Mouse (Mus musculus): ENCODE measurements around the gene Rem2. TPM values are rescaled to one million over a fixed set of nuclear protein-coding genes. Genes with fewer than 3 reads are reported as not detected.

Gene Rem2
- polyA plus RNA-seq (2016; fragmentation: Nextera tagmentation; extraction: Ambion mirVana) = 0.19 and 0.39 TPM in 2 replicates

DNA sequence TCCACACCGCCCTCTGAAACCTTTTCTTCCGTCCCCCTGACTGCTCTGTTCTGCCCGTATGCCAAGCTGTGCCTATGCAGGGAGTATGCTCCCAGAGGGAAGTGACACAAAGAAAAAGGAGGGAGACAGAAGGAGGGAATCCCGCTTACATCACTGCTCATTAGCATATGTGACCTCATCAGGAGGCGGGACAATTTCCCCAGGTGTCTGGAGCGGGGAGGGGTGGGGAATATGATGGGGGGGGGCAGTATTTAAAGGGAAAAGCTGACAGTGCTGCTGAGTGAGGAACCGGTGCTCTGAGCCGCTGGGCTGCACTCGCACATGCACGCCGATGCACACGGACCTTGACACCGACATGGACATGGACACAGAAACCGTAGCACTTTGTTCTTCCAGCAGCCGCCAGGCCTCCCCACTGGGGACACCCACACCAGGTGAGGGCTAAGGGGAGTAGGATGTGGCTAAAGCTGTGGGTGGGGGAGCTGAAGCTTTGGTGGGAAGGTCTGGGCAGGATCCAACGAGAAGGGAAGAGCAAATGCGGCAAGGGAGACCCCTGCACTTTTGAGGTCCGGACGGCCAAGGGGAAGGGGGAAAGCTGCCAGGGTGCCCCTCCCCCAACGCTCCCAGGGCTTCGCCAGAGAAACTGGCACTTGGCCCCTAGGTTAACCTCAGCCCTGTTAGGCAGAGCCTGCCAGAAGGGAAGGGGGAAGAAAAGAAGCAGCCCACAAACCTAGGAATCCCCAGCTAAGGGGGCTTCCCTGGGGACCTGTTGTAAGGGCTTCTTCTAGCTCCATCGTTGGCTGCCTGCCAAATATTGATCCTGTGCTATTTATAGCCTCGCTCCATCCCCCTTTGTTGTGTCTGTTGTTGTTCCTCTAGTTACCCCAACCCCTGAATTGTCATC, at the start of gene Rem2:
Rem2 (plus strand) TSS at position 160 of the 904 bp plus-strand sequence.
- ATAC-seq = peak; percentile 49; the same call in 1 of the 2 replicates
- Histone ChIP-seq H3K27ac (no peak within 1 kb of the TSS), H3K27me3 (replicated peaks) (peaks cover 67% of the 10 kb centered on the region)

DNA sequence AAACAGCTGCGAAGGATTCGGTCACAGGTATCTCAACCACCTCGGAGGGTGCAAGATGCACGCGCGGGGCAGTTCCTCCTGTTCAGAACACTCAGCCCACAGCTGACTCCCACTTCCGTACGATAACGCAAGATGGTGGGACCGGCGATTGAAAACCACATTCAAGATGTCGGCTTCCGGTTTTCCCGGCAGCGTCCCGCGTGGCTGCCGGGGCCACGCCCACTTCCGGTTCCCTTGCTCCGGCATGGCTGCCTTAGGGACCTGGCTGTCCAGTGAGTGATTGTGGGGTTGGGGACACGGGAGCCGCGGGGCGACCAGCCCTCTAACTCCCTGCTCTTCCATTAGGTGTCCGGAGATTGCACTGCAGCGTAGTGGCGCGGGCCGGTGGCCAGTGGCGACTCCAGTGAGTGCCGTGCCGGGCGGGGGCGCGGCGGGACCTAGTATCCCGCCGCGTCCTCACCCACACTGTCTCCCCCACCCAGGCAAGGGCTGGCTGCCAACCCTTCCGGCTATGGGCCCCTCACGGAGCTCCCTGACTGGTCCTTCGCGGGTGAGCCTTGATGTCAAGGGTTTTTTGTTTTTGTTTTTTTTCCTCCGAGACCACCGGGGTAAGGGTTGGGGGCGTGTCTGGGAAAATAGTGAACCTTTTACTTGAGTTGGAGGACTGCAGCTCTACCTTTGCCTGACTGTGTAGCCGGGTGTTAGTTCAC, 49.1 kb upstream of the Rem2 start, which contains the start of gene Mrpl52:
Mrpl52 (plus strand) TSS at position 221 of the 710 bp plus-strand sequence.
- peak; percentile 78 for ATAC-seq
- Histone ChIP-seq H3K4me1 (peaks cover 76% of the 10 kb centered on the region), H3K9ac (peak within 1 kb of the TSS; percentile 84)

More for the DNA sequence above, at the start of gene Rem2:
- Histone ChIP-seq H3K36me3 (peaks cover 2% of the 10 kb centered on the region; the same call in 1 of the 2 replicates), H3K4me3 (peak within 1 kb of the TSS; percentile 31), H3K4me1 (peaks cover 12% of the 10 kb centered on the region), H3K9me3 (replicated peaks) (no peaks in the 10 kb centered on the region), H3K9ac (no peak within 1 kb of the TSS), H3K4me2 (peak within 1 kb of the TSS; percentile 63)
- WGBS (ENCODE audit: insufficient replicate concordance) = 5% methylated on average over 23 of the region's 23 CpGs

DNA sequence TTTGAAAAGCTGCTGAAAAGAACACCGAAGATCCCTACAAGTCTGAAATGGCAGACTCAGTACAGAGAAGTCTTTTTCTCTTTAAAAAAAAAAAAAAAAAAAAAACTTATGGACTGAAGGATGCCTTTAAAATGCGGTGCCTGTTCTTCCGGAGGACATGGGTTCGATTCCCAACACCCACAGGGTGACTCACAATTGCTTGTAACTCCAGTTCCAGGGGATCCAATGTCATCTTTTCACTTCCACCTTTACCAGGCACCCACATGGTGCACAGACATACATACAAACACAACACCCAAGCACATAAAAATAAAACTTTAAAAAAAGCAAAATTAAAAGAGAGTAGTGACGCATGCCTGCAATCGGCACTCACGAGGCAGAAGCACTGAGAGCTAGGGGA, 48.2 kb upstream of the Rem2 start:
- ATAC-seq = no peak
- Histone ChIP-seq H3K4me3 (peak overlapping the region; percentile 86), H3K27ac (no peak overlapping the region), H3K4me1 (peaks cover 84% of the 10 kb centered on the region), H3K9me3 (replicated peaks) (no peaks in the 10 kb centered on the region), H3K9ac (peak overlapping the region; percentile 84; the same call in 1 of the 2 replicates), H3K27me3 (replicated peaks) (peaks cover 33% of the 10 kb centered on the region), H3K36me3 (peaks cover 19% of the 10 kb centered on the region), H3K4me2 (peak overlapping the region; percentile 86)
- 85% methylated on average over 7 of the region's 7 CpGs for WGBS (ENCODE audit: insufficient replicate concordance)

More for the DNA sequence above, 49.1 kb upstream of the Rem2 start, which contains the start of gene Mrpl52:
- Histone ChIP-seq H3K27me3 (replicated peaks) (peaks cover 24% of the 10 kb centered on the region), H3K27ac (peak within 1 kb of the TSS; percentile 88), H3K9me3 (replicated peaks) (no peaks in the 10 kb centered on the region), H3K36me3 (peaks cover 19% of the 10 kb centered on the region), H3K4me3 (peak within 1 kb of the TSS; percentile 86), H3K4me2 (peak within 1 kb of the TSS; percentile 86)
- under 1% methylated on average over 48 of the region's 48 CpGs for WGBS (ENCODE audit: insufficient replicate concordance)

DNA sequence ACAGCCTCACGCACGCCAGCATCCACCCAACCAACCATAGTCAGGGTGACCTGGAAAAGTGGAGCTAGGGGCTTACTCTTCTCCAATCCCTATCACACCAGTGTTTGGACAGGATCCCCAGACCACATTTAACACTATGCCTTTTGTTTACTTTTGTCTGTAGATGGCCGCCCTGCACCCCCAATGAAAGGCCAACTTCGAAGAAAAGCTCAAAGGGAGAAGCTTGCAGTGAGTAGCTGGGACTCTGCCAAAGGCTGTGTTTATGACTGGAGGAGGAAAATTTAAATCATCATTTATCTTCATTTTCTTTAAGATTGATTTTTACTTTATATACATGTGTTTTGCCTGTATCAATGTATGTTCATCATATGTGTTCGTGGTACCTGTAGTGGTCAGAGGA, 47.5 kb upstream of the Rem2 start:
- ATAC-seq = no peak
- Histone ChIP-seq H3K4me3 (no peak overlapping the region), H3K4me2 (no peak overlapping the region; the same call in 1 of the 2 replicates), H3K36me3 (peaks cover 19% of the 10 kb centered on the region), H3K4me1 (peaks cover 92% of the 10 kb centered on the region), H3K9me3 (replicated peaks) (no peaks in the 10 kb centered on the region), H3K27ac (no peak overlapping the region), H3K27me3 (replicated peaks) (peaks cover 40% of the 10 kb centered on the region), H3K9ac (no peak overlapping the region)
- WGBS (ENCODE audit: insufficient replicate concordance) = 81% methylated on average over 5 of the region's 5 CpGs

DNA sequence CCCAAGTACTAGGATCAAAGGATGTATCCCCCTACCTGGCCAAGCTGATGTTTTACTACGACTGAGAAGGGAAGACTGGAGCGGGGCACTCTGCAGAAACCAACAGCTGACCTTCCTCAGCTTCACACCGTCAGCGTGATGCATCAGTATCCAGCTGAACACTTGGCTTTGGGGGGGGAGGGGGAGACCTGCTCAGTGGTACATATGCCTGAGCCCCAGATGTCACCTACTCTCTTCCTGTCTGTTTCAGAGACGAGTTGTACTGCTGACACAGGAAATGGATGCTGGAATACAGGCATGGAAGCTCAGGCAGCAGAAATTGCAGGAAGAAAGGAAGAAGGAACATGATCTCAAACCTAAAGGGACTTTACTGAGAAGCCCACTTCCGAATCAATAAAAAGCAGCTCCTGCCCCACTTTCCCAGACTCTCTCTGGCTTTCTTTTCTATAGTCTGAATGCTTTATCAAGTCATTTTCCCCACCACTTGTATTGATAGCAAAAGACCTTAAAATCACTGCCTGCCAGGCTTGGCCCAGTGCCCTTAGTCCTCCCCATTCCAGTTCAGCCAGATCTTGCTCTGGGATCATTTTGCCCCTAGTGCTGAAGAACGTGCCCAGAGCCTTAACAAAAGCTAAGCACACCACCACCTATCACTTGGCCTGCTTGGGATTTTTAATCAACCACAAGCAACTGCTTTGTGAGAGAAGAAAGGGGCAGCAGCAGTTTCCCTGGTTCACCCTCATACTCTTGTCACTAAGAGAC, 46.4 kb upstream of the Rem2 start:
- no peak overlapping the region; the same call in 1 of the 2 replicates for H3K4me2 ChIP-seq
- no peaks in the 10 kb centered on the region for H3K9me3 ChIP-seq (replicated peaks)
- peak overlapping the region; percentile 77 for H3K27ac ChIP-seq
- ATAC-seq = no peak
- no peak overlapping the region for H3K4me3 ChIP-seq
- H3K9ac ChIP-seq = no peak overlapping the region
- 50% methylated on average over 7 of the region's 7 CpGs for WGBS (ENCODE audit: insufficient replicate concordance)
- H3K27me3 ChIP-seq (replicated peaks) = peaks cover 51% of the 10 kb centered on the region
- H3K36me3 ChIP-seq = peaks cover 19% of the 10 kb centered on the region
- H3K4me1 ChIP-seq = peaks cover 91% of the 10 kb centered on the region

DNA sequence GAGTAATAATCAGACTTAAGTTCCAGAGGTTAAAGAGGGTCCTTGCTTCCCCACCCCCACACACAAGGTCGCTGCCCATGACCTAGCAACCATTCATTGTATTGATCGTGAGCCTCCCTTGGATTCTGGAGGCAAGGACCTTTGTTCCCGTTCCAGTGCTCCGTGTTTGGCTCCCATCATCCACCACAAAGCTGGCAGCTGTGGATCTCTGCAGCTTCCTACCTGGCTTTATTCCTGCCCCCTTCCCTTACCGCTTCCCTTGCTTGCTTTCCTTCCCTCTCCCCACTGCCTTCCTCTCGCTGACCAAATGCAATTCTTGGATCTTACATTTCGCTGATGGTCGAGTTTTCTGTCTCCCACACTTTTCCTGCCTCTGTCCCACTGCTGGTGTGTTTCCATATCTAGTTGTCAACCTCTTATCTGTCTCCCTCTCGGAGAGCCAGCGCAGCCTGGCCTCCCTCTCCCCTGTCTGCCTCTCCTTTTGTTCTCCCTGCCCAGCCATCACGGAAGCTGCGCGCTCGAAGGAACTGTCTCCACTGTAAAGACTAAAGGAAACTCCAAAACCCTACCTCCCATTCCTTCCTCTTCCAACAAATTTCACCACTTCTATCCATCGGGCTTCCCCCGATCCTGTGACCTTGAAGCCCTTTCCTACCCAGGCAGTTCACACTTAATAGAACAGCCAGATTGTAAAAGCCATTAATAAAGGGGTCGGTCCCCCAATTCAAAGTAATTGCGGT, 45.3 kb upstream of the Rem2 start:
- ATAC-seq = no peak
- 8% methylated on average over 18 of the region's 18 CpGs for WGBS (ENCODE audit: insufficient replicate concordance)
- peaks cover 23% of the 10 kb centered on the region for H3K36me3 ChIP-seq
- H3K9ac ChIP-seq = peak overlapping the region; percentile 76
- peak overlapping the region; percentile 77 for H3K27ac ChIP-seq
- H3K4me3 ChIP-seq = peak overlapping the region; percentile 63
- H3K27me3 ChIP-seq (replicated peaks) = peaks cover 61% of the 10 kb centered on the region
- H3K9me3 ChIP-seq (replicated peaks) = no peaks in the 10 kb centered on the region
- H3K4me1 ChIP-seq = peaks cover 81% of the 10 kb centered on the region
- H3K4me2 ChIP-seq = peak overlapping the region; percentile 69

DNA sequence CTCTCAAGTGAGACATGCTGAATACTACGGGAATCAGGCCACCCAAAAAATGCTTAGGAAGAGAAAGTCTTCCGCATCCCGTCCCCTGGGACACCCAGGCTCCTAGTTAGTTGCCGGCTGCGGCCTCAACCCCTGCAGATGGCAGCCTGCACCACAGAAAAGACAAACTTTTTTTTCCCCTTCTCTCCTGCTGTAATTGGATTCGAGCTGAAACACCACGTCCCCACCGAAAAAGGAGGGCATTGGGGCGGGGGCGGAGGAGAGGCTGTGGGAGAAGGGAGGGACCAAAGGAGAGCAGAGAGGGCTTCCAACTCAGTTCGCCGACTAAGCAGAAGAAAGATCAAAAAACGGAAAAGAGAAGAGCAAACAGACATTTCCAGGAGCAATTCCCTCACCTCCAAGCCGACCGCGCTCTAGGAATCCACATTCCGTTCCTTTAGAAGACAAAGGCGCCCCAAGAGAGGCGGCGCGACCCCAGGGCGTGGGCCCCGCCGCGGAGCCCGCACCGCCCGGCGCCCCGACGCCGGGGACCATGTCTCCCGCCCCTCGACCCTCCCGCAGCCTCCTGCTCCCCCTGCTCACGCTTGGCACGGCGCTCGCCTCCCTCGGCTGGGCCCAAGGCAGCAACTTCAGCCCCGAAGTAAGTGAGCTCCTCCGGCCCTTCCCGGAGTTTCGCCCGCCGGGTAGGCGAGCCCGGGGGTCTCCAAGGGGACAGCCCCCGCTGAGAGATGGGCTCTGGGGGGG, 44.4 kb upstream of the Rem2 start, which contains the start of gene Mmp14:
Mmp14 (plus strand) TSS at position 279 of the 744 bp plus-strand sequence.
- no peak for ATAC-seq
- 2% methylated on average over 48 of the region's 49 CpGs for WGBS (ENCODE audit: insufficient replicate concordance)
- H3K4me1 ChIP-seq = peaks cover 72% of the 10 kb centered on the region
- peak within 1 kb of the TSS; percentile 77 for H3K27ac ChIP-seq
- peaks cover 65% of the 10 kb centered on the region for H3K27me3 ChIP-seq (replicated peaks)
- H3K9me3 ChIP-seq (replicated peaks) = no peaks in the 10 kb centered on the region
- H3K36me3 ChIP-seq = peaks cover 31% of the 10 kb centered on the region
- peak within 1 kb of the TSS; percentile 63 for H3K4me3 ChIP-seq
- peak within 1 kb of the TSS; percentile 76 for H3K9ac ChIP-seq
- peak within 1 kb of the TSS; percentile 69 for H3K4me2 ChIP-seq

DNA sequence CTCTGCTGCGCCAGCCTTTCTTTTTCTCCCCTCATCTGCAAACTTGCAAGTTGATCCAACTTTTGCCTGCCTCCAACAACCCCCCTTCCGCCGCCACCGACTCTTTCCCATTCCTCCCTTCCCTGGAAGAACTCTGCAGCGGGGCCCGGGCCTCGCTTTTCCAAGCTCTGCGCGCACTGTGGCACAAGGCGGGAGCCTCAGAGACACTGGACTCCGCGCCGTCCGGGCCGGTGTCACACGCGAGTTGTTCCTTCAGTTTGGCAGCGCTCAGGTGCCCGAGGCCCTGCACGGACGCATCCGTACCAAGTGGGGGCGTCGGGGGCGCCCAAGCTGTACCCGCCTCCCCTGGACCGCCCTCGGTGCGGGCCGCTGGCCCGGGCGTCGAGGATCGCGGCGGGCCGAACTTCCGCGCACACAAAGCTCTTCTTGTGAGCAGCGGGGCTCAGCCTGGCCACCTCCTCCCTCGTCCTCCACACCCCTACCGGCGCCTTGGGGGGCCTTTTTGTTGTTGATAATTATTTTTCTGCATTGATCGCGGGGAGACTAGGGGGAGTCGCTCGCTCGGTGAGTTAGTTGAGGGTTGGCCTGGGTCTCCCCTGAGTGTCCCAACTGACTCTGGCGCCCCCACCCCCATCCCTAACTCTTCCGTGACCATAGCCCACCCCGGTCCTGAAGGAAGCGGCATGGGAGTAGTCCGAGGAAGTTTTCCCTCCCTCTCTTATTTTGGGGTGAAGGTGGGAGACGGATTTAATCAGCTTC, 43.6 kb upstream of the Rem2 start:
- Histone ChIP-seq H3K27ac (peak overlapping the region; percentile 77), H3K4me3 (peak overlapping the region; percentile 63), H3K36me3 (peaks cover 32% of the 10 kb centered on the region), H3K4me2 (peak overlapping the region; percentile 69), H3K9me3 (replicated peaks) (no peaks in the 10 kb centered on the region), H3K9ac (peak overlapping the region; percentile 76), H3K4me1 (peaks cover 68% of the 10 kb centered on the region), H3K27me3 (replicated peaks) (peaks cover 65% of the 10 kb centered on the region)
- 5% methylated on average over 54 of the region's 54 CpGs for WGBS (ENCODE audit: insufficient replicate concordance)
- ATAC-seq = no peak

DNA sequence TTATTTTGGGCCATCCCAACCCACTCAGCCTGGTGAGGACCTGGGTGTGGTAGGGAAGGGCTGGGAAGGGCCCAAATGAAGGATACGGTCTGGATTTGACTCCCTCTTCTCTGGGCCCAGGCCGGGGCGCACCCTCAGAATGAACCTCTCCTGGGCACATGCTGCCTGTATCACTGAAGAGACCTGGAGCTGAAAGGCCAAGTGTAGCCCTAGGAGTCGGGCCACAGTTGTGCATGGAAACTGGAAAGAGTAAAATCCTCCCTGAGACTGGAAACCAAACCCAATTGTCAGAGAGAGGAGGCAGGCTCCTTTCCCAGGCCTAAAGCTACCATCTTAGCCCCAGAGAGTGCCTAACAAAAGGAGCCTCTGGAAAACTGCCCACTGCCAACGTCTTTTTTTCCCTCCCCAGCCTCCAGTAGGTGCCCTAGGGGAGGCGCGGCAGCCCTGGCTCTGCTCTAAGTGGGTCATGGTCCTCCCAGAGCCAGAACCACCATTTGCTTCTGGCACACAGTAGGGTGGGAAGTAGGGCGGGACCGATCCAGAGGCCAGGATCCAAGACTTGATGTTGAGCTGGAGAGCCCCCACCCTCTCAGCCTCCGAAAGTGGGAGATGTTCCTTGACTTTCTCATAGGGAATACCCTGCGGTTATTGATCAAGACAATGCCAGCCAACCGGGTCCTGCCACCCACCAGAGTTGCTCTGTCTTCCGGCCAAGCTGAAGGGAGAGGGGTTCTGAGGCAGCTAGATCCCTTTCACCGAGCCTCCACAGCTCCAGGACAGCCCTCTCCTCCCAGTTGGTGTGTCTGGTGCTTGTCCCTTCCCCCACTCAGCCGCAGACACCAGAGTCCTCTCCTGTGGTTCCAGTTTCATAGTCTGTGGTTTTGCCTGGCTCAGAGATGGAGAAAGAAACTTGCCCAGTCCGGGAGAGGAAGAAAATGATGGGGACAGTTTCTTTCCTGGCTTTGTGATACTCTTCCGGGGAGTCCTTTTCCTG, 42.8 kb upstream of the Rem2 start:
- peak overlapping the region; percentile 69 for H3K4me2 ChIP-seq
- H3K36me3 ChIP-seq = peaks cover 39% of the 10 kb centered on the region
- WGBS (ENCODE audit: insufficient replicate concordance) = 26% methylated on average over 17 of the region's 17 CpGs
- H3K9me3 ChIP-seq (replicated peaks) = no peaks in the 10 kb centered on the region
- peaks cover 65% of the 10 kb centered on the region for H3K27me3 ChIP-seq (replicated peaks)
- H3K4me3 ChIP-seq = peak overlapping the region; percentile 63
- peak overlapping the region; percentile 77 for H3K27ac ChIP-seq
- ATAC-seq = no peak
- peak overlapping the region; percentile 76 for H3K9ac ChIP-seq
- peaks cover 60% of the 10 kb centered on the region for H3K4me1 ChIP-seq
